Mouse (Mus musculus) embryonic fibroblast, embryonic 13.5 days (primary cell): Measurements from ENCODE around the gene Gprasp1.
"Not testable (repeated sequence)": the region's sequence is repeated elsewhere in the genome, so short reads cannot be mapped to it uniquely, and the experiment has no call there.

Experiments used
- CTCF ChIP-seq: IDR thresholded peaks from 2 replicates; pipeline ENCODE4 v1.5.1; 2011; ENCODE audit warnings: mild to moderate bottlenecking, control low read depth, low read length, moderate library complexity, borderline replicate concordance; ENCODE audit not compliant: insufficient read depth
- POLR2A ChIP-seq: IDR thresholded peaks from 2 replicates; pipeline ENCODE4 v1.6.1; 2011; ENCODE audit warnings: low read depth, mild to moderate bottlenecking, control low read depth, low read length, moderate library complexity

DNA sequence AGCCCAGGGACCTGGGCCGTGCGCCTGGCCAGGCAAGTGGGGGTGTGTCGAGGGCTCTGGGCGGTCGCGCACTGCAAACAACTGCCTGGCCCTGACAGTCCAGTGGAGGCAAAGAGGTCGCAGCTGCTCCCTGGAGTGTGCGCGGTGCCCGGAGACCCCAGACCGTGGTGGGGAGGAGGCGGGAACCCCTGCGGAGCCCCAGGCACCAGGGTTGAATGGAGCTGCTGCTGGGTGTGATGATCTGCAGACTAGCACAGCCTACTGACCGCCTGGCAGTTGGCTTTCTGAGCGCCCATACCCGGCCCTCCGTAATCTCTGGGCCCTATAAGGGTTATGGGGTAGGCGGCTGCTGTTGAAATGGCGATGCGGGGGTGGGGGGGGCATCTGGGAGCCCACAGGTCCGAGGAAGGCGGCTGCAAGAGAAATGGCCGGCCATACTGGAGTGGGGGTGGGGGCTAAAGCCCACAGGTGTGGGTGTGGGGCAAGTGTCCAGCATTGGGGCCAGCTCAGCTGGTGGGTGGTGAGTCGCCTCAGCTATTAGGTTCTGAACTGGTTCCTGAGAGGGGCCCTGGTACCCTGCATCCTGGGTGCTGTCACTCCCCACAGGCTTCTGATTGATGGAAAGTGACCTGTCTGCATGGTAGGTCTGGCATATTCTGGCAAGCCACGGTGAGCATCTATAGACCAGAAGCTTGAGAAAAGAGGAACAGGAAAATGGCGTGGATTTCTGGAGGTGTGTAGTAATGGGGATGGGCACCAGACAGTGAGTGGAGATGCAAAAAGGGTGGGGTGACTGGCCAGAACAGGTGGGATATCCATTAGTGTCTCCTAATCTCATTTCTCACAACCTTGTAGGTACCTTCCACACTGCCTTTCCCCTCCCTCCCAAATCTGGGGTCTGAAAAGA lies 54.0 kb downstream of the Gprasp1 start:
- TF ChIP-seq POLR2A, CTCF: not testable (repeated sequence)
